Mouse (Mus musculus): ENCODE measurements around the gene Galnt6.

DNA sequence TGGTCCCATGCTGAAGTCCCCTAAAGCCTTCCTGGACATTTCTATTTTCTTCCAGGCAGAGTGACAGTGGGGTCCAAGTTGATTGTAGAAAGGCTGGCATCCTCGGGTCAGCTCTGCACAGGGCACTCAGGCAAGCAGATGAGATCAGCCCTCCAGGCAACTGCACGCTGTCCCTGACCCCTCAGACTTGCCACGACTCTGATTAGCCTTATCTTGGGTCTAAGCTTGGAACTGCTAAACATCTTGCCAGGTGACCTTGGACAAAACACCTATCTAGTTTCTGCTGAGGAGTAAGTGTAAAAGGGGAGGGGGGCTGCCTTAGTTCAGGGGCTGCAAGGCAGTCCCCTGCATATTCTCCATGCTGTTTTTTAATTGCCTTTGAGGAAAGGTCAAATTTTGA, 37.2 kb downstream of the Galnt6 start:
- TF ChIP-seq CTCF (IDR thresholded peaks at IDR 0.05; ENCODE audit: borderline replicate concordance, extremely low read depth, insufficient read depth, insufficient read length), result no peak
- no peak for TF ChIP-seq POLR2A (IDR thresholded peaks at IDR 0.05; ENCODE audit: borderline replicate concordance, extremely low read depth, insufficient read depth, insufficient read length, poor library complexity, severe bottlenecking)
